In the genomic region with DNA sequence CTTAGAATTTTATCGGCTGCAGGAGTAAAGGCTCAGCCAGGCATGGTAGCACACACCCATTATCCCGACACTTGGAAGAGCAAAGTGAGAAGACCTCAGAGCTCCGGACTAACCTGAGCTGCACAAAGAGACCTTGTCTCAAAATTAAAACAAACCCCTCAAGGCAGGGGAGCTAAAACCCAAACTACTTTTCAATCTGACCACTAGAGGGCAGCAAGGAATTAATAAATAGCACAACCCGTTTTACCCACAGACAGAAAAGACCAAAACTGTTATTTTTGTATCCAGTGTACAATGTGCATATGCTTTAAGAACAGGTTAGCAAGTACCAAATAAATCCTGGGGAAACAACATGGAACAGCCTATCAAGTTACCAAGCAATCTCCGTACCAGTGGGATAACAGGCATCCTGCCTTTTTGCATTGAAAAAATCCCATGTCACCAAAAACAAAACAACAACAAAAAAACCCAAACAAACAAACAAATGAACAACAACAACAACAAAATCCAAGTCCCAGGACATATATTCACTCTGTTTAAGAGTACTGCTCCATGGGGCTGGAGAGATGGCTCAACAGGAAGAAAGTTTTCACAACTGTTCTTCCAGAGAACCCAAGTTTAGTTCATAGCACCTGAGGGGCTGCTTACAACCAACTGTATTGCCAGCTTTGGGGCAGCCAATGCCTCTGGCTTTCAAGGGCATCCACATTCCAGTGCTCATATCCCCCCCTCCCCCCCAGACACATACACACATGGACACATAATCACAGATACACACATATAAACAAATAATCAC, we compare ENCODE assay signal across 9 mouse cellular contexts. TPM values are rescaled to one million over a fixed set of nuclear protein-coding genes. Genes with fewer than 3 reads are reported as not detected.
DNase-seq lines count a peak whose midpoint lies in the region; ATAC-seq and TF ChIP-seq lines count a peak whose summit lies in the region.
"Had no signal": no experiment of that assay in that cellular context is flagged by ENCODE, and none has a peak within 500 bp of the region (broad histone marks: within the 10 kb centered on the region; RNA-seq: fewer than 3 reads in every experiment).

No protein-coding gene starts in this region.

- DNase-seq in adrenal gland, adult 2 months: peak; percentile 3
- no peak for DNase-seq in adrenal gland, adult 8-10 months
- no peak for DNase-seq in left cerebral cortex, adult 2 months (ENCODE audit: extremely low spot score in 1 of 2, low spot score in 2 of 2)
- DNase-seq in left cerebral cortex, adult 8-10 months (ENCODE audit: low spot score in 2 of 2): no peak
- peak; percentile 17 for DNase-seq in c-Kit-positive CD71-positive TER-119-negative erythroid progenitor cells, embryonic 14.5 days (ENCODE audit: low read depth)
- peak; percentile 41 for DNase-seq in hindlimb bud, embryonic 11.5 days (ENCODE audit: extremely low spot score, low read depth, low spot score)
- DNase-seq in ovary, adult 18-20 months (ENCODE audit: low spot score): no peak

- H3K4me3 ChIP-seq in left cerebral cortex, adult 2 months: no peak overlapping the region

- 0 out of 2 replicates have a peak, but pooled peaks have one; percentile 39 for ATAC-seq in neutrophil, adult 5-6 weeks (ENCODE audit: extremely low read depth, insufficient number of reproducible peaks, low FRiP score, poor library complexity, severe bottlenecking)

- TF ChIP-seq CTCF in left cerebral cortex, adult 2 months (IDR thresholded peaks at IDR 0.05): peak; percentile 78

- no peak overlapping the region for H3K27ac ChIP-seq in left cerebral cortex, adult 2 months

- intact Hi-C loops in left cerebral cortex, adult 2 months (cut with DNase I): loop anchor here (1.0 to 10.0 kb wide), 4 partner anchors 119 to 220 kb away; no protein-coding TSS in a partner anchor

RNA-seq across cellular contexts. Expression of a gene that starts 53.1 kb away (rescaled TPM):
- 1 to 10 TPM; 1.6 to 3.3 TPM for total RNA-seq in adrenal gland, adult 2 months (2021)
- 0.15 and 0.20 TPM in 2 replicates for polyA plus RNA-seq in adrenal gland, adult 2 months (2012; rRNA removed)
- 1 to 10 TPM; 2.1 to 5.4 (median 3.9) TPM for total RNA-seq in adrenal gland, adult 8-10 months (2022)
- total RNA-seq in left cerebral cortex, adult 2 months (2021): 10 to 100 TPM; 12.3 to 17.7 TPM
- total RNA-seq in left cerebral cortex, adult 8-10 months (2022): 10 to 100 TPM; 13.0 to 21.6 (median 17.1) TPM
- total RNA-seq in neutrophil, adult 5-6 weeks (2017): 1.4 and 1.6 TPM in 2 replicates
- polyA plus RNA-seq: C2C12 had no signal

Comparison
In these comparisons a context has a peak if more than half of its experiments do, and no peak if none do; other contexts are left out.
1. DNase-seq: peak in adrenal gland, adult 2 months (single experiment), c-Kit-positive CD71-positive TER-119-negative erythroid progenitor cells, embryonic 14.5 days (single experiment) and hindlimb bud, embryonic 11.5 days (single experiment); none in adrenal gland, adult 8-10 months (single experiment), left cerebral cortex, adult 2 months (0 of 2), left cerebral cortex, adult 8-10 months (0 of 2) and ovary, adult 18-20 months (single experiment).